Mouse (Mus musculus) forebrain, embryonic 14.5 days (tissue): Measurements from ENCODE around the gene Ccnj. TPM values are rescaled to one million over a fixed set of nuclear protein-coding genes. Genes with fewer than 3 reads are reported as not detected.

Experiments
- ATAC-seq: fragments of 200-750 bp; cut with Nextera tagmentation; 2 replicates; pipeline ENCODE4 v1.8.0; 2017; ENCODE audit warnings: mild to moderate bottlenecking, moderate library complexity
- DNase-seq: peaks from one replicate; pipeline ENCODE4 v3.0.0-alpha.2; 2015; ENCODE audit warnings: low spot score
- H3K27ac ChIP-seq: fragments of 300-500 bp; sonication (generic); 2 replicates; pipeline ENCODE4 v1.5.1; 2014; ENCODE audit warnings: low read depth, mild to moderate bottlenecking, control low read depth, low read length, moderate library complexity
- H3K27me3 ChIP-seq: fragments of 300-500 bp; sonication (generic); replicated peaks from 2 replicates; pipeline ENCODE4 v1.6.1; 2014; ENCODE audit warnings: low read length, control low read depth, mixed read lengths; ENCODE audit not compliant: control insufficient read depth, insufficient read depth
- H3K36me3 ChIP-seq: fragments of 300-500 bp; sonication (generic); 2 replicates; pipeline ENCODE4 v1.6.1; 2014; ENCODE audit warnings: low read length, control low read depth; ENCODE audit not compliant: control insufficient read depth, insufficient read depth
- H3K4me1 ChIP-seq: fragments of 300-500 bp; sonication (generic); 2 replicates; pipeline ENCODE4 v1.6.1; 2014; ENCODE audit warnings: antibody characterized with exemption, low read length, control low read depth; ENCODE audit not compliant: control insufficient read depth, insufficient read depth
- H3K4me2 ChIP-seq: fragments of 300-500 bp; sonication (generic); 2 replicates; pipeline ENCODE4 v1.6.1; 2014; ENCODE audit warnings: mild to moderate bottlenecking, control low read depth, low read length
- H3K4me3 ChIP-seq: fragments of 300-500 bp; sonication (generic); 2 replicates; pipeline ENCODE4 v1.5.1; 2014; ENCODE audit warnings: low read depth, low read length, control low read depth
- H3K9ac ChIP-seq: fragments of 300-500 bp; sonication (generic); 2 replicates; pipeline ENCODE4 v1.6.1; 2014; ENCODE audit warnings: mild to moderate bottlenecking, low read length, control low read depth, moderate library complexity
- H3K9me3 ChIP-seq: fragments of 300-500 bp; sonication (generic); replicated peaks from 2 replicates; pipeline ENCODE4 v1.6.1; 2016; ENCODE audit warnings: low read length, control low read depth, mixed read lengths; ENCODE audit not compliant: control insufficient read depth
- WGBS: fragments of 180-500 bp; shearing (Covaris S2); extraction: QIAGEN DNeasy Blood & Tissue Kit; methylation state at CpG from one replicate; pipeline ENCODE4 v1.1.7; 2014; 5-methylcytosine and 5-hydroxymethylcytosine counted together
- polyA plus RNA-seq: library from polyadenylated mRNA; unstranded; fragments of >200 nt; fragmentation: Nextera tagmentation; extraction: Ambion mirVana; gene quantifications from 2 replicates; pipeline ENCODE4 v1.2.1, GENCODE M21; 2014

The Ccnj gene
- polyA plus RNA-seq, 1 experiment from 2014 or later, result 17.6 TPM

- DNase-seq, result no peak
- no peak overlapping the region for H3K9ac ChIP-seq
- H3K9me3 ChIP-seq, result no peaks in the 10 kb centered on the region
- no peak overlapping the region for H3K4me3 ChIP-seq
- WGBS, result 90% methylated on average over 6 of the region's 6 CpGs
- no peak overlapping the region for H3K27ac ChIP-seq
- H3K36me3 ChIP-seq, result no peaks in the 10 kb centered on the region
- no peaks in the 10 kb centered on the region for H3K27me3 ChIP-seq
- no peak overlapping the region for H3K4me2 ChIP-seq
- ATAC-seq, result no peak
- H3K4me1 ChIP-seq, result no peaks in the 10 kb centered on the region
Measured at GRCm38 (mm10) chr19:40817901-40818532, 13.1 kb upstream of the Ccnj start.

DNA sequence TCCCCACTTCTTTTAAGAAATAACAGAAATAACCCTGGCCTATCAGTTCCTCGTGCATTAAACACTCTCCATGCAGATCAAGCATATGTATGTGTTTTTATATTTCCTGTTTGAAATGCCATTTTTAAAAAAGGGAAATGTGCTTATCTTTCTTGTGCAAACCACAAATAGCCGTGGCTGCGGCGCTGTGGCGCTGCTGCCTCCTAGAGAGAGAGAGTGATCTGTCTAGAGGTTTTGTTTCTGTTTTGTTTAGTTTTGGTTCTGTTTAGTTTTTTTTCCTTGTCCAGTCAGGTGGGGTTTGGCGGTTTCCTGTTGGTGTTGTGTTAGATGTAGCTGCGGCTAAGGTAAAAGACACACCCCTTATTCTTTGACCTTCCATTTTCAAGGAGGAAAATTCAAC is 12.3 kb upstream of the Ccnj start:
- no peak for DNase-seq
- Histone ChIP-seq H3K4me3 (no peak overlapping the region), H3K9ac (no peak overlapping the region), H3K36me3 (no peaks in the 10 kb centered on the region), H3K27ac (no peak overlapping the region), H3K9me3 (no peaks in the 10 kb centered on the region), H3K4me1 (no peaks in the 10 kb centered on the region), H3K4me2 (no peak overlapping the region), H3K27me3 (no peaks in the 10 kb centered on the region)
- WGBS, result 88% methylated on average over 7 of the region's 7 CpGs
- no peak for ATAC-seq

DNA sequence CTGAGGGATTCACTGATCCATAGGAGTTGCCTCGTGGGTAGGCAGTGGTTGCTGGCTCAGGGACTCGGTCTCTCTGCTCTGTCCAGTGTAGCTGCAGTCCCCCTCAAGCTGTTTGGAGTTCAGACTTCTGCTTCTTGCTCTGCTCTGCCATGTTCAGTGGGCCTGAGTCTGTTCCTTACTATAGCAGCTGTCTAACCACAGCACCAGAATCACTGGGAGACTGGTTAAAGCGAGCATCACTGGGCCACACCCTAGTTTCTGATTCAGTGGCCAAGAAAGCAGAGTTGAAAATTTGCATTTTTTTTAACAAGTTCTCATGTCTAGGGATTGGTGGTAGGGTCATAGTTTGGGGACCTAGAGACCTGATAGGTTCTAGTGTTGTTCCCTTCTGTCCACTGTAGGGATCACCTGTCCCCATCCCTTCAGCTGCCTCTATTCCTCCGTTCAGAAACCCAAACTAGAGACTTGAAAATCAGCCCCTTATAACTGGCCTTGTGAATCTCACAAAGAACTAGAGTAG is 9.7 kb upstream of the Ccnj start:
- H3K4me2 ChIP-seq, result no peak overlapping the region
- H3K4me1 ChIP-seq, result no peaks in the 10 kb centered on the region
- H3K9me3 ChIP-seq, result no peaks in the 10 kb centered on the region
- 81% methylated on average over 4 of the region's 4 CpGs for WGBS
- H3K9ac ChIP-seq, result no peak overlapping the region
- no peaks in the 10 kb centered on the region for H3K27me3 ChIP-seq
- DNase-seq, result no peak
- no peak overlapping the region for H3K4me3 ChIP-seq
- no peaks in the 10 kb centered on the region for H3K36me3 ChIP-seq
- no peak for ATAC-seq
- H3K27ac ChIP-seq, result no peak overlapping the region

- Histone ChIP-seq H3K4me1 (no peaks in the 10 kb centered on the region; the same call in 1 of the 2 replicates), H3K9me3 (no peaks in the 10 kb centered on the region), H3K27me3 (no peaks in the 10 kb centered on the region), H3K27ac (no peak overlapping the region), H3K4me2 (no peak overlapping the region), H3K9ac (no peak overlapping the region), H3K4me3 (no peak overlapping the region), H3K36me3 (no peaks in the 10 kb centered on the region)
- DNase-seq (no peak), ATAC-seq (no peak)
- 77% methylated on average over 5 of the region's 5 CpGs for WGBS
Measured at GRCm38 (mm10) chr19:40825636-40826035, 5.4 kb upstream of the Ccnj start.

DNA sequence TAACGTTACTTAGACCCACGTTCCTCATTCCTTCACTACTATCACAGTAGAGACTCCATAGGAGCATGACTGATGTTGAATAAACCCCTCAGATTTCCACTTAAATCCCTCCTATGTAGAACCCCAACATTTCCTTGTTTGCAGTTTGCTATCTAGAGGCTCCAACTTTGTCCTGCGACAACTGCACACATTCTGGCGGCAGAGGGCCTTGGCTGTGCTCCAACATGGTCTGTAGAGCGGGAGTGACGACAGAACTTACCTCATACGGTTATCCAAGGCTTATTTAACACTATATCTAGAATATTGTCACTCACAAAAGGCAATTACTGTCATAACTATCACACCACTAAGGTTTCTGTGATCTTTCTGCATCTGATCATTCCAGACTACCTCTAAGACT is 4.3 kb upstream of the Ccnj start:
- Histone ChIP-seq H3K4me2 (no peak overlapping the region), H3K9ac (no peak overlapping the region), H3K4me3 (no peak overlapping the region), H3K27me3 (no peaks in the 10 kb centered on the region), H3K4me1 (no peaks in the 10 kb centered on the region; the same call in 1 of the 2 replicates), H3K9me3 (no peaks in the 10 kb centered on the region), H3K36me3 (no peaks in the 10 kb centered on the region), H3K27ac (no peak overlapping the region)
- 77% methylated on average over 7 of the region's 7 CpGs for WGBS
- DNase-seq, result no peak
- no peak for ATAC-seq

GRCm38 (mm10) chr19:40830198-40830597 is 881 bp upstream of the Ccnj start:
- WGBS, result 64% methylated on average over 7 of the region's 7 CpGs

DNA sequence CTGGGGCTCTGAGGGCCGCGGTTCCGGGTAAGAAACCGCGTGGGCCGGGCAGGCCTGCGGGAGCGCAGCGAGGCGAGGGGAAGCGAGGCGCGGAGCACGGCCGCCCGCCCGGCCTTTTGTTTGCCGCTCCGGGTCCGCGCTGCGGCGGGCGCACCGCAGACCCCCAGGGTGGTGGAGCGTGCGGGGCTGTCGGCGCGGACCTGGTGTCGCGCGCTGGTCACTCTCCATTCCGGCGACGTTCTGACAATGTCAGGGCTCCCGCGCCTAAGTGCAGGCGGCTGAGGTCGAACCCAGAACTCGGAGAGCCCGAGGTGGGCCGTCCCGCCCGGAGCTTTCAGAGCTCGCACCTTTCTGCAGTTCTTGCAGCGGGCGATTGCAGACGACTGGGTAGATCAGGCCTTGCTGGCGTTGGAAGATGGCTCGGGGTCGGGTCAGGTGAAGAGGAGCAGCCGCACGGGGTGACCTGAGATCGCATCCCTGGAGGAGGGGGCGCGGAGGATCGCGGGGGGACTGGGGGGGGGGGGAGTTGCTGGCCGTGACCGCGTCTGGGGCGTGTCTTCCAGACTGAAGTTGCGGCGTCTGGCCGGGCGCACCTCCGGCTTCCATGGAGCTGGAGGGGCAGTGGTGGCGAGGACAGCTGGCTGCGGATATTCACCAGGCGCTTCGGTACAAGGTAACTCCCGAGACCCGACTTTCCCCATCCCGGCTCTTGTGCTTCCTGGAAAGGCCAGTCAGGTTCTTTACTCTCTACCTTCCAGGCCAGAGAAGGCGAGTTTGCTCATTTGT is 530 bp downstream of the Ccnj start:
- Histone ChIP-seq H3K27me3 (no peaks in the 10 kb centered on the region), H3K4me2 (peak overlapping the region; percentile 81), H3K4me3 (peak overlapping the region; percentile 97), H3K4me1 (peaks cover 29% of the 10 kb centered on the region), H3K9me3 (no peaks in the 10 kb centered on the region), H3K9ac (peak overlapping the region; percentile 99), H3K36me3 (peaks cover 8% of the 10 kb centered on the region), H3K27ac (peak overlapping the region; percentile 95)
- ATAC-seq, result peak; percentile 81
- under 1% methylated on average over 68 of the region's 76 CpGs for WGBS
- peak; percentile 54 for DNase-seq

More at GRCm38 (mm10) chr19:40830198-40830597, 881 bp upstream of the Ccnj start:
- ATAC-seq, result no peak
- Histone ChIP-seq H3K4me3 (peak overlapping the region; percentile 97), H3K27ac (no peak overlapping the region), H3K9ac (peak overlapping the region; percentile 99), H3K4me1 (peaks cover 29% of the 10 kb centered on the region), H3K36me3 (0 out of 2 replicates have a peak, but pooled peaks cover 3% of the 10 kb centered on the region), H3K4me2 (peak overlapping the region; percentile 81), H3K27me3 (no peaks in the 10 kb centered on the region), H3K9me3 (no peaks in the 10 kb centered on the region)
- DNase-seq, result no peak

DNA sequence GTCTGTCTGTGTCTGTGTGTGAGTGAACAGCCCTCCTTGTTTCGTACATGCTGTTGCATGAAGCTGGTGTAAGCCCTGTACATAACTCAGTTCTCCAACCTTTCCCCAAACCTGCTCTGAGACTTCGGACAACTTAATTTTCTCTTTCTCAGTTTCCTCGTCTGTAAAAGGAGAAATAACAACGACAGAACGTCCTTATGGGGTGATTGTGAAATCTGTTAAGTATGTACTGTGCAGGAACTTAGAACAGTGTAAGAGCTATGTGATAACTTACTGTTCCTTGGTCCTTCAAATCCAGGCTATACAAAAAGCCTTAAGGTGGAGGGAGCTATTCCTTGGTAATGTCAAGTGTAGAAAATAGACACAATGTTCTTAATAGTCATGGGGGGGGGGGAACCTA is 1.3 kb downstream of the Ccnj start:
- H3K9me3 ChIP-seq, result no peaks in the 10 kb centered on the region
- H3K36me3 ChIP-seq, result peaks cover 16% of the 10 kb centered on the region
- peak overlapping the region; percentile 81 for H3K4me2 ChIP-seq
- peak overlapping the region; percentile 97 for H3K4me3 ChIP-seq
- peak overlapping the region; percentile 99 for H3K9ac ChIP-seq
- H3K27me3 ChIP-seq, result no peaks in the 10 kb centered on the region
- DNase-seq, result no peak
- no peak overlapping the region for H3K27ac ChIP-seq
- 26% methylated on average over 5 of the region's 5 CpGs for WGBS
- H3K4me1 ChIP-seq, result peaks cover 29% of the 10 kb centered on the region
- ATAC-seq, result no peak

DNA sequence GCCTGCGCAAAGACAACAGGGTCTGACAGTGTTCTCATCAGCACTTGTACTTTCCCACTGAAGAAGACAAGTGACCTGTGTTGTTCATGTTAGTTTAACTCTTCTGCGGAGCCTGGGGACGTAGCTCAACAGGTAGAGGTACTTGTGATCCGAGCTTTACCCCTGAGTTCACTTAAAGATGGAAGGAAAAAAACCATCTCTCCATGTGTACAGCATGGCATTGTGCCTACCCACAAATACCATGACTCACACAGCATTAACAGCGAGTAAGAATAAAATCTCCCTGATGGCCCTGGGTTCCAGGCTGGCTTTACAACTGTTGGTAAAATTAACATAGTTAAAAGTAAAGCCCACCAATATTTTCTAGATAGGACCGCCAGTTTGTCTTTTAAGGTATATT is 3.4 kb downstream of the Ccnj start:
- Histone ChIP-seq H3K9me3 (no peaks in the 10 kb centered on the region), H3K4me2 (no peak overlapping the region), H3K27ac (no peak overlapping the region), H3K4me1 (peaks cover 29% of the 10 kb centered on the region), H3K9ac (no peak overlapping the region), H3K27me3 (no peaks in the 10 kb centered on the region), H3K4me3 (no peak overlapping the region), H3K36me3 (peaks cover 37% of the 10 kb centered on the region)
- DNase-seq, result no peak
- ATAC-seq, result no peak
- WGBS, result 92% methylated on average over 6 of the region's 6 CpGs
